Mouse (Mus musculus): Measurements from ENCODE around the gene BC049352. TPM values are rescaled to one million over a fixed set of nuclear protein-coding genes. Genes with fewer than 3 reads are reported as not detected.

BC049352 gene
- polyA plus RNA-seq, 1 experiment from 2014 or later: not detected

GRCm38 (mm10) chr9:45153361-45153760, 28.4 kb upstream of the BC049352 start:
- no peaks in the 10 kb centered on the region for H3K4me1 ChIP-seq (replicated peaks)
- H3K9ac ChIP-seq: no peak overlapping the region
- H3K27me3 ChIP-seq (replicated peaks): peaks cover 42% of the 10 kb centered on the region
- H3K9me3 ChIP-seq (replicated peaks): peaks cover 7% of the 10 kb centered on the region; the same call in 1 of the 2 replicates
- no peaks in the 10 kb centered on the region for H3K36me3 ChIP-seq
- H3K4me3 ChIP-seq: no peak overlapping the region
- 70% methylated on average over 7 of the region's 7 CpGs for WGBS
- ATAC-seq (ENCODE audit: insufficient number of reproducible peaks, low FRiP score): no peak
- H3K27ac ChIP-seq (ENCODE audit: poor library complexity, severe bottlenecking): no peak overlapping the region
- no peak overlapping the region for H3K4me2 ChIP-seq

GRCm38 (mm10) chr9:45167903-45168302, 13.9 kb upstream of the BC049352 start:
- 62% methylated on average over 5 of the region's 5 CpGs for WGBS

GRCm38 (mm10) chr9:45170150-45170549, 11.7 kb upstream of the BC049352 start:
- no peak for ATAC-seq (ENCODE audit: insufficient number of reproducible peaks, low FRiP score)
- peaks cover 10% of the 10 kb centered on the region; the same call in 1 of the 2 replicates for H3K9me3 ChIP-seq (replicated peaks)
- no peaks in the 10 kb centered on the region for H3K4me1 ChIP-seq (replicated peaks)
- no peak overlapping the region for H3K9ac ChIP-seq
- no peaks in the 10 kb centered on the region for H3K27me3 ChIP-seq (replicated peaks)
- WGBS: 80% methylated on average over 5 of the region's 5 CpGs
- H3K36me3 ChIP-seq: no peaks in the 10 kb centered on the region
- H3K4me3 ChIP-seq: no peak overlapping the region
- H3K4me2 ChIP-seq: no peak overlapping the region
- H3K27ac ChIP-seq (ENCODE audit: poor library complexity, severe bottlenecking): no peak overlapping the region

More at GRCm38 (mm10) chr9:45167903-45168302, 13.9 kb upstream of the BC049352 start:
- Histone ChIP-seq H3K27me3 (replicated peaks) (0 out of 2 replicates have a peak, but pooled peaks cover 4% of the 10 kb centered on the region), H3K4me1 (replicated peaks) (no peaks in the 10 kb centered on the region), H3K4me3 (no peak overlapping the region), H3K9ac (no peak overlapping the region), H3K4me2 (no peak overlapping the region), H3K36me3 (no peaks in the 10 kb centered on the region), H3K27ac (ENCODE audit: poor library complexity, severe bottlenecking) (no peak overlapping the region), H3K9me3 (replicated peaks) (peaks cover 10% of the 10 kb centered on the region; the same call in 1 of the 2 replicates)
- ATAC-seq (ENCODE audit: insufficient number of reproducible peaks, low FRiP score): no peak

GRCm38 (mm10) chr9:45171073-45171610, 10.7 kb upstream of the BC049352 start:
- WGBS: 68% methylated on average over 1 of the region's 1 CpGs
- Histone ChIP-seq H3K9me3 (replicated peaks) (peaks cover 9% of the 10 kb centered on the region; the same call in 1 of the 2 replicates), H3K4me2 (no peak overlapping the region), H3K27ac (ENCODE audit: poor library complexity, severe bottlenecking) (no peak overlapping the region), H3K4me3 (no peak overlapping the region), H3K9ac (no peak overlapping the region), H3K4me1 (replicated peaks) (no peaks in the 10 kb centered on the region), H3K36me3 (no peaks in the 10 kb centered on the region), H3K27me3 (replicated peaks) (no peaks in the 10 kb centered on the region)
- ATAC-seq (ENCODE audit: insufficient number of reproducible peaks, low FRiP score): no peak

- Histone ChIP-seq H3K4me2 (no peak overlapping the region), H3K27me3 (replicated peaks) (0 out of 2 replicates have a peak, but pooled peaks cover 3% of the 10 kb centered on the region), H3K36me3 (no peaks in the 10 kb centered on the region), H3K9me3 (replicated peaks) (peaks cover 5% of the 10 kb centered on the region; the same call in 1 of the 2 replicates), H3K4me1 (replicated peaks) (no peaks in the 10 kb centered on the region), H3K27ac (ENCODE audit: poor library complexity, severe bottlenecking) (no peak overlapping the region), H3K9ac (no peak overlapping the region), H3K4me3 (no peak overlapping the region)
- 52% methylated on average over 3 of the region's 3 CpGs for WGBS
- ATAC-seq (ENCODE audit: insufficient number of reproducible peaks, low FRiP score): no peak
These were observed 8.3 kb upstream of the BC049352 start for GRCm38 (mm10) chr9:45173475-45173874.

GRCm38 (mm10) chr9:45179282-45179681, 2.5 kb upstream of the BC049352 start:
- WGBS: 82% methylated on average over 5 of the region's 5 CpGs
- Histone ChIP-seq H3K27ac (ENCODE audit: poor library complexity, severe bottlenecking) (no peak overlapping the region), H3K4me2 (no peak overlapping the region), H3K27me3 (replicated peaks) (0 out of 2 replicates have a peak, but pooled peaks cover 6% of the 10 kb centered on the region), H3K4me1 (replicated peaks) (no peaks in the 10 kb centered on the region), H3K9ac (no peak overlapping the region), H3K9me3 (replicated peaks) (no peaks in the 10 kb centered on the region), H3K4me3 (no peak overlapping the region), H3K36me3 (no peaks in the 10 kb centered on the region)
- no peak for ATAC-seq (ENCODE audit: insufficient number of reproducible peaks, low FRiP score)

GRCm38 (mm10) chr9:45182521-45182920, 714 bp downstream of the BC049352 start:
- Histone ChIP-seq H3K9me3 (replicated peaks) (no peaks in the 10 kb centered on the region), H3K9ac (no peak overlapping the region), H3K36me3 (no peaks in the 10 kb centered on the region), H3K4me3 (no peak overlapping the region), H3K4me1 (replicated peaks) (no peaks in the 10 kb centered on the region), H3K27me3 (replicated peaks) (0 out of 2 replicates have a peak, but pooled peaks cover 9% of the 10 kb centered on the region), H3K4me2 (no peak overlapping the region), H3K27ac (ENCODE audit: poor library complexity, severe bottlenecking) (no peak overlapping the region)
- WGBS: 49% methylated on average over 3 of the region's 3 CpGs
- no peak for ATAC-seq (ENCODE audit: insufficient number of reproducible peaks, low FRiP score)

GRCm38 (mm10) chr9:45183266-45183665, 1.5 kb downstream of the BC049352 start:
- 0 out of 2 replicates have a peak, but pooled peaks cover 8% of the 10 kb centered on the region for H3K27me3 ChIP-seq (replicated peaks)
- 81% methylated on average over 6 of the region's 6 CpGs for WGBS
- H3K4me1 ChIP-seq (replicated peaks): no peaks in the 10 kb centered on the region
- H3K27ac ChIP-seq (ENCODE audit: poor library complexity, severe bottlenecking): no peak overlapping the region
- no peak overlapping the region for H3K9ac ChIP-seq
- no peak overlapping the region for H3K4me2 ChIP-seq
- H3K36me3 ChIP-seq: no peaks in the 10 kb centered on the region
- H3K9me3 ChIP-seq (replicated peaks): no peaks in the 10 kb centered on the region
- no peak overlapping the region for H3K4me3 ChIP-seq
- no peak for ATAC-seq (ENCODE audit: insufficient number of reproducible peaks, low FRiP score)

GRCm38 (mm10) chr9:45185250-45185649, 3.4 kb downstream of the BC049352 start:
- H3K4me3 ChIP-seq: no peak overlapping the region
- no peaks in the 10 kb centered on the region for H3K36me3 ChIP-seq
- 0 out of 2 replicates have a peak, but pooled peaks cover 8% of the 10 kb centered on the region for H3K27me3 ChIP-seq (replicated peaks)
- H3K9ac ChIP-seq: no peak overlapping the region
- 78% methylated on average over 4 of the region's 4 CpGs for WGBS
- H3K4me1 ChIP-seq (replicated peaks): no peaks in the 10 kb centered on the region
- no peak overlapping the region for H3K27ac ChIP-seq (ENCODE audit: poor library complexity, severe bottlenecking)
- no peak overlapping the region for H3K4me2 ChIP-seq
- H3K9me3 ChIP-seq (replicated peaks): no peaks in the 10 kb centered on the region
- ATAC-seq (ENCODE audit: insufficient number of reproducible peaks, low FRiP score): no peak

GRCm38 (mm10) chr9:45188570-45189563, 7.1 kb downstream of the BC049352 start:
- H3K27ac ChIP-seq (ENCODE audit: poor library complexity, severe bottlenecking): no peak overlapping the region
- no peaks in the 10 kb centered on the region for H3K9me3 ChIP-seq (replicated peaks)
- no peak overlapping the region for H3K9ac ChIP-seq
- H3K36me3 ChIP-seq: no peaks in the 10 kb centered on the region
- H3K4me2 ChIP-seq: no peak overlapping the region
- H3K4me3 ChIP-seq: no peak overlapping the region
- H3K27me3 ChIP-seq (replicated peaks): 0 out of 2 replicates have a peak, but pooled peaks cover 13% of the 10 kb centered on the region
- WGBS: 82% methylated on average over 10 of the region's 10 CpGs
- ATAC-seq (ENCODE audit: insufficient number of reproducible peaks, low FRiP score): no peak
- H3K4me1 ChIP-seq (replicated peaks): no peaks in the 10 kb centered on the region

- no peak overlapping the region for H3K9ac ChIP-seq
- H3K4me1 ChIP-seq (replicated peaks): no peaks in the 10 kb centered on the region
- 78% methylated on average over 4 of the region's 4 CpGs for WGBS
- no peak overlapping the region for H3K4me2 ChIP-seq
- no peak overlapping the region for H3K4me3 ChIP-seq
- H3K27ac ChIP-seq (ENCODE audit: poor library complexity, severe bottlenecking): no peak overlapping the region
- H3K9me3 ChIP-seq (replicated peaks): no peaks in the 10 kb centered on the region
- H3K27me3 ChIP-seq (replicated peaks): 0 out of 2 replicates have a peak, but pooled peaks cover 9% of the 10 kb centered on the region
- H3K36me3 ChIP-seq: no peaks in the 10 kb centered on the region
- no peak for ATAC-seq (ENCODE audit: insufficient number of reproducible peaks, low FRiP score)
These were observed 7.9 kb downstream of the BC049352 start for GRCm38 (mm10) chr9:45189661-45190174.

Measured in heart, embryonic 12.5 days (tissue).